Mouse (Mus musculus): ENCODE measurements around the gene Mgl2. TPM values are rescaled to one million over a fixed set of nuclear protein-coding genes. Genes with fewer than 3 reads are reported as not detected.
"Not testable (repeated sequence)": the region's sequence is repeated elsewhere in the genome, so short reads cannot be mapped to it uniquely, and the experiment has no call there.

The Mgl2 gene
- polyA plus RNA-seq, 1 experiment from 2014 or later: 0.36 TPM

GRCm38 (mm10) chr11:70168136-70168535 lies 38.0 kb downstream of the Mgl2 start:
- H3K9me3 ChIP-seq (ENCODE audit: low read length): no peaks in the 10 kb centered on the region
- no peaks in the 10 kb centered on the region for H3K36me3 ChIP-seq (ENCODE audit: insufficient read depth, low read length)
- ATAC-seq (ENCODE audit: low FRiP score, low TSS enrichment): peak; percentile 67; the same call in 1 of the 2 replicates
- H3K27ac ChIP-seq (ENCODE audit: low read length): no peak overlapping the region
- H3K9ac ChIP-seq (replicated peaks; ENCODE audit: low read length): no peak overlapping the region
- no peak overlapping the region for H3K4me3 ChIP-seq (ENCODE audit: low read length)
- peaks cover 10% of the 10 kb centered on the region; the same call in 1 of the 2 replicates for H3K4me1 ChIP-seq (ENCODE audit: insufficient read depth, low read length)
- 23% methylated on average over 7 of the region's 7 CpGs for WGBS
- H3K27me3 ChIP-seq (ENCODE audit: insufficient read depth, low read length): no peaks in the 10 kb centered on the region
- no peak overlapping the region; the same call in 1 of the 2 replicates for H3K4me2 ChIP-seq (replicated peaks; ENCODE audit: low read depth, low read length)

DNA sequence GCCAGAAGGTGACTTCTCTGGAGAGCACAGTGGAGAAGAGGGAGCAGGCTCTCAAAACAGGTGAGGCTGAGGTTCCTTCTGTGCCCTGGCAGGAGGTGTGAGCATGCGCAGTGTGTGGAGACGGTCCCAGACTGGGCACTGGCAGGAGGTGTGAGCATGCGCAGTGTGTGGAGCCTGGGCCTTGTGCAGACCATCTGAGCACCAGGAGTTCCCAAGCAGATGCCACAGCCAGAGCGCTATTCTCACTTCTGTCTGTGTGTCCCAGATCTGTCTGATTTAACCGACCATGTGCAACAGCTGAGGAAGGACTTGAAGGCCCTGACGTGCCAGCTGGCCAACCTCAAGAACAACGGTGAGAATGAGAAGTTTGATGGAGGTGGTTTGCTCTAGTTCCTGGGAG lies 39.3 kb downstream of the Mgl2 start:
- not testable (repeated sequence) for H3K9me3 ChIP-seq (ENCODE audit: low read length); H3K36me3 ChIP-seq (ENCODE audit: insufficient read depth, low read length); H3K9ac ChIP-seq (replicated peaks; ENCODE audit: low read length); H3K27ac ChIP-seq (ENCODE audit: low read length); H3K4me2 ChIP-seq (replicated peaks; ENCODE audit: low read depth, low read length); ATAC-seq (ENCODE audit: low FRiP score, low TSS enrichment); H3K4me3 ChIP-seq (ENCODE audit: low read length); H3K27me3 ChIP-seq (ENCODE audit: insufficient read depth, low read length)
- WGBS: 91% methylated on average over 7 of the region's 7 CpGs
- peaks cover 10% of the 10 kb centered on the region; the same call in 1 of the 2 replicates for H3K4me1 ChIP-seq (ENCODE audit: insufficient read depth, low read length)

DNA sequence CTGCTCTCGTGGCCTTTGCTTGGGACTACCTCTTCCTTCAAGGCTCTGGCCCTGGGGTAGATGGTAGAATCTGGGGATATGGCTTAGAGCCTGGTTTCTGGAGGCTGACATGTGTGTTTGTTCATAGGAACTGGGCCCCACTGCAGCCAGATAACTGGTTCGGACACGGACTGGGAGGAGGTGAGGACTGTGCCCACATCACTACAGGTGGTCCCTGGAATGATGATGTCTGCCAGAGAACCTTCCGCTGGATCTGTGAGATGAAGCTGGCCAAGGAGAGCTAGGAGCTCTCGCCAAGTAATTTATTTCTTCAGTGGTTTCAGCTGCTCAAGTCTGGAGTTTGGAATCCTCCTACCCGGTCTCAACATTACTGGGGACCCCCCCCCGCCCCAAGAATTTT lies 40.2 kb downstream of the Mgl2 start:
- 77% methylated on average over 7 of the region's 7 CpGs for WGBS
- ATAC-seq (ENCODE audit: low FRiP score, low TSS enrichment): no peak
- H3K4me3 ChIP-seq (ENCODE audit: low read length): no peak overlapping the region
- H3K36me3 ChIP-seq (ENCODE audit: insufficient read depth, low read length): no peaks in the 10 kb centered on the region
- no peak overlapping the region for H3K27ac ChIP-seq (ENCODE audit: low read length)
- H3K9me3 ChIP-seq (ENCODE audit: low read length): no peaks in the 10 kb centered on the region
- no peak overlapping the region for H3K9ac ChIP-seq (replicated peaks; ENCODE audit: low read length)
- H3K4me2 ChIP-seq (replicated peaks; ENCODE audit: low read depth, low read length): no peak overlapping the region
- peaks cover 10% of the 10 kb centered on the region; the same call in 1 of the 2 replicates for H3K4me1 ChIP-seq (ENCODE audit: insufficient read depth, low read length)
- no peaks in the 10 kb centered on the region for H3K27me3 ChIP-seq (ENCODE audit: insufficient read depth, low read length)

GRCm38 (mm10) chr11:70171181-70171580 lies 41.1 kb downstream of the Mgl2 start:
- 76% methylated on average over 7 of the region's 7 CpGs for WGBS
- no peak overlapping the region for H3K4me3 ChIP-seq (ENCODE audit: low read length)
- no peaks in the 10 kb centered on the region for H3K27me3 ChIP-seq (ENCODE audit: insufficient read depth, low read length)
- no peaks in the 10 kb centered on the region for H3K9me3 ChIP-seq (ENCODE audit: low read length)
- H3K27ac ChIP-seq (ENCODE audit: low read length): no peak overlapping the region
- peaks cover 10% of the 10 kb centered on the region; the same call in 1 of the 2 replicates for H3K4me1 ChIP-seq (ENCODE audit: insufficient read depth, low read length)
- no peak overlapping the region for H3K4me2 ChIP-seq (replicated peaks; ENCODE audit: low read depth, low read length)
- H3K9ac ChIP-seq (replicated peaks; ENCODE audit: low read length): no peak overlapping the region
- no peaks in the 10 kb centered on the region for H3K36me3 ChIP-seq (ENCODE audit: insufficient read depth, low read length)
- ATAC-seq (ENCODE audit: low FRiP score, low TSS enrichment): no peak

GRCm38 (mm10) chr11:70171847-70172246 lies 41.7 kb downstream of the Mgl2 start:
- no peak overlapping the region for H3K4me2 ChIP-seq (replicated peaks; ENCODE audit: low read depth, low read length)
- H3K27ac ChIP-seq (ENCODE audit: low read length): no peak overlapping the region
- no peak overlapping the region for H3K4me3 ChIP-seq (ENCODE audit: low read length)
- 54% methylated on average over 3 of the region's 3 CpGs for WGBS
- H3K9ac ChIP-seq (replicated peaks; ENCODE audit: low read length): no peak overlapping the region
- no peak for ATAC-seq (ENCODE audit: low FRiP score, low TSS enrichment)
- H3K36me3 ChIP-seq (ENCODE audit: insufficient read depth, low read length): no peaks in the 10 kb centered on the region
- no peaks in the 10 kb centered on the region for H3K9me3 ChIP-seq (ENCODE audit: low read length)
- H3K27me3 ChIP-seq (ENCODE audit: insufficient read depth, low read length): no peaks in the 10 kb centered on the region
- H3K4me1 ChIP-seq (ENCODE audit: insufficient read depth, low read length): peaks cover 10% of the 10 kb centered on the region; the same call in 1 of the 2 replicates

DNA sequence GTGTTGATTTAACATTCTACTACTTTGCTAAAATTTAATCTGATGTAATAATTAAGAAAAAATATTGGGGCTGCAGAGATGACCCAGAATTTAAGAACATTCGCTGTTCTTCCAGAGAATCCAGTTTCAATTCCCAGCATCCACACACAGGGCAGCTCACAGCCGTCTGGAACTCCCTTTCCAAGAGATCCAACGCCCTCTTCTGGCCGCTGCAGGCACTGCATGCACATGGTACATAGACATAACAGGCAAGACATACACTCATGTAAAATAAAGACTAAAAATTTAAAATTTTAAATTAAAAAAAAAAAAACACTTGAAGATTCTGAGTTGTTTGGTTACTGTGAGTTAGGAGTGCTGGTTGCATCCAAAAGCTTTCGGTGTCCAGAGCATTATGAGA lies 42.2 kb downstream of the Mgl2 start:
- no peak overlapping the region for H3K27ac ChIP-seq (ENCODE audit: low read length)
- no peaks in the 10 kb centered on the region for H3K36me3 ChIP-seq (ENCODE audit: insufficient read depth, low read length)
- no peaks in the 10 kb centered on the region for H3K9me3 ChIP-seq (ENCODE audit: low read length)
- H3K27me3 ChIP-seq (ENCODE audit: insufficient read depth, low read length): no peaks in the 10 kb centered on the region
- WGBS: 55% methylated on average over 5 of the region's 5 CpGs
- no peak overlapping the region for H3K9ac ChIP-seq (replicated peaks; ENCODE audit: low read length)
- no peak for ATAC-seq (ENCODE audit: low FRiP score, low TSS enrichment)
- no peak overlapping the region for H3K4me3 ChIP-seq (ENCODE audit: low read length)
- H3K4me2 ChIP-seq (replicated peaks; ENCODE audit: low read depth, low read length): no peak overlapping the region
- peaks cover 10% of the 10 kb centered on the region; the same call in 1 of the 2 replicates for H3K4me1 ChIP-seq (ENCODE audit: insufficient read depth, low read length)

- 72% methylated on average over 4 of the region's 4 CpGs for WGBS
- no peaks in the 10 kb centered on the region for H3K36me3 ChIP-seq (ENCODE audit: insufficient read depth, low read length)
- H3K4me2 ChIP-seq (replicated peaks; ENCODE audit: low read depth, low read length): no peak overlapping the region
- ATAC-seq (ENCODE audit: low FRiP score, low TSS enrichment): no peak
- H3K4me3 ChIP-seq (ENCODE audit: low read length): no peak overlapping the region
- peaks cover 4% of the 10 kb centered on the region; the same call in 1 of the 2 replicates for H3K9me3 ChIP-seq (ENCODE audit: low read length)
- no peak overlapping the region for H3K27ac ChIP-seq (ENCODE audit: low read length)
- H3K9ac ChIP-seq (replicated peaks; ENCODE audit: low read length): no peak overlapping the region
- H3K27me3 ChIP-seq (ENCODE audit: insufficient read depth, low read length): no peaks in the 10 kb centered on the region
- no peaks in the 10 kb centered on the region for H3K4me1 ChIP-seq (ENCODE audit: insufficient read depth, low read length)
Observed at GRCm38 (mm10) chr11:70174491-70174890, 44.4 kb downstream of the Mgl2 start.

DNA sequence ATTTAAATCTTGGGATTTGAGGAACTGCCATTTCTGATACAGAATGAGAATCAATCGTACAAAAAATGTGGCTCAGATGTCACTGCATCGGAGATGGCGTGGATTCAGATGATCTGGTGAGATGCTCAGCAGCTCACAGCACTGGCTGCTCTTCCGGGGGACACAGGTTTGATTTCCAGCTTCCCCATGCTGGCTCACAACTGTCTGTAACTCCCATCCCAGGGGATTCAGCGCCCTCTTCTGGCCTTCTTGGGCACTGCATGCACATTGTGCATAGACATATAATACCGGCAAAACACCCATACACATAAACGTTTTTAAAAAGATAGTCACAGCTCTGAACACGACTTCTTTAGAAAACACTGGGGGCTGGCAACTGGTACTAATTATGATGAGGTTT lies 47.5 kb downstream of the Mgl2 start:
- no peaks in the 10 kb centered on the region for H3K27me3 ChIP-seq (ENCODE audit: insufficient read depth, low read length)
- H3K36me3 ChIP-seq (ENCODE audit: insufficient read depth, low read length): no peaks in the 10 kb centered on the region
- H3K4me3 ChIP-seq (ENCODE audit: low read length): no peak overlapping the region
- H3K4me1 ChIP-seq (ENCODE audit: insufficient read depth, low read length): no peaks in the 10 kb centered on the region
- no peak for ATAC-seq (ENCODE audit: low FRiP score, low TSS enrichment)
- WGBS: 76% methylated on average over 8 of the region's 8 CpGs
- H3K27ac ChIP-seq (ENCODE audit: low read length): no peak overlapping the region
- no peak overlapping the region for H3K9ac ChIP-seq (replicated peaks; ENCODE audit: low read length)
- H3K9me3 ChIP-seq (ENCODE audit: low read length): peaks cover 4% of the 10 kb centered on the region; the same call in 1 of the 2 replicates
- no peak overlapping the region for H3K4me2 ChIP-seq (replicated peaks; ENCODE audit: low read depth, low read length)

DNA sequence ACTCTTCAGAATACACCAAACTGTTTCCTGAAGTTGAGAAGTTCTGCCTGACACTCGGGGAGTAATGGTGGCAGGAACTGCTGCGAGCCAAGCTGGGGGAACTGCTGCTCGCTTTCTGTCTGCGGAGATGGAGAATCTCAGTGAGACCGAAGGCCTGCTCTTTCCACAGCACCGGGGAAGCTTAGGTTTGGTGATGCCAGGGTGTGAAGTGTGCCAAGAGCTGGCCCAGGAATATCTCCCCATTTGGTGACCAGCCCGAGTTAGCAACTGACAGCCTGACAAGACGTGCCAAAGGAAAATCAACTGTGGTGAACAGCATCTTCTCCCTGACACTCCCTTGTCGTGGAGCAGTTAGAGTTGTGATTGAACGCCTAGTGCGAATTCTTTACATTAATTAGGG lies 48.2 kb downstream of the Mgl2 start:
- WGBS: 82% methylated on average over 11 of the region's 11 CpGs
- ATAC-seq (ENCODE audit: low FRiP score, low TSS enrichment): no peak
- Histone ChIP-seq H3K36me3 (ENCODE audit: insufficient read depth, low read length) (no peaks in the 10 kb centered on the region), H3K9me3 (ENCODE audit: low read length) (peaks cover 4% of the 10 kb centered on the region; the same call in 1 of the 2 replicates), H3K27ac (ENCODE audit: low read length) (no peak overlapping the region), H3K4me1 (ENCODE audit: insufficient read depth, low read length) (no peaks in the 10 kb centered on the region), H3K27me3 (ENCODE audit: insufficient read depth, low read length) (no peaks in the 10 kb centered on the region), H3K4me3 (ENCODE audit: low read length) (no peak overlapping the region), H3K9ac (replicated peaks; ENCODE audit: low read length) (no peak overlapping the region), H3K4me2 (replicated peaks; ENCODE audit: low read depth, low read length) (no peak overlapping the region)

- Histone ChIP-seq H3K4me3 (ENCODE audit: low read length) (no peak overlapping the region), H3K27ac (ENCODE audit: low read length) (no peak overlapping the region), H3K4me1 (ENCODE audit: insufficient read depth, low read length) (no peaks in the 10 kb centered on the region), H3K9ac (replicated peaks; ENCODE audit: low read length) (no peak overlapping the region), H3K9me3 (ENCODE audit: low read length) (peaks cover 4% of the 10 kb centered on the region; the same call in 1 of the 2 replicates), H3K4me2 (replicated peaks; ENCODE audit: low read depth, low read length) (no peak overlapping the region), H3K36me3 (ENCODE audit: insufficient read depth, low read length) (no peaks in the 10 kb centered on the region), H3K27me3 (ENCODE audit: insufficient read depth, low read length) (no peaks in the 10 kb centered on the region)
- 79% methylated on average over 11 of the region's 11 CpGs for WGBS
- no peak for ATAC-seq (ENCODE audit: low FRiP score, low TSS enrichment)
Observed at GRCm38 (mm10) chr11:70178756-70179155, 48.6 kb downstream of the Mgl2 start.
